Mouse (Mus musculus) spleen, adult 10 weeks (tissue): ENCODE results near the gene Commd6. TPM values are rescaled to one million over a fixed set of nuclear protein-coding genes. Genes with fewer than 3 reads are reported as not detected.

ENCODE experiments used
- polyA plus RNA-seq: library from polyadenylated mRNA; stranded (reverse); fragments of 350-450 nt; fragmentation: Illumina TruSeq; extraction: RNeasy Lipid Tissue Mini Kit (QIAGEN cat#74804); gene quantifications from one replicate; pipeline ENCODE4 v1.2.3, GENCODE M21; 2015; ENCODE audit warnings: low replicate concordance; ENCODE audit not compliant: insufficient read depth

Gene Commd6
- polyA plus RNA-seq: 72.4 TPM

DNA sequence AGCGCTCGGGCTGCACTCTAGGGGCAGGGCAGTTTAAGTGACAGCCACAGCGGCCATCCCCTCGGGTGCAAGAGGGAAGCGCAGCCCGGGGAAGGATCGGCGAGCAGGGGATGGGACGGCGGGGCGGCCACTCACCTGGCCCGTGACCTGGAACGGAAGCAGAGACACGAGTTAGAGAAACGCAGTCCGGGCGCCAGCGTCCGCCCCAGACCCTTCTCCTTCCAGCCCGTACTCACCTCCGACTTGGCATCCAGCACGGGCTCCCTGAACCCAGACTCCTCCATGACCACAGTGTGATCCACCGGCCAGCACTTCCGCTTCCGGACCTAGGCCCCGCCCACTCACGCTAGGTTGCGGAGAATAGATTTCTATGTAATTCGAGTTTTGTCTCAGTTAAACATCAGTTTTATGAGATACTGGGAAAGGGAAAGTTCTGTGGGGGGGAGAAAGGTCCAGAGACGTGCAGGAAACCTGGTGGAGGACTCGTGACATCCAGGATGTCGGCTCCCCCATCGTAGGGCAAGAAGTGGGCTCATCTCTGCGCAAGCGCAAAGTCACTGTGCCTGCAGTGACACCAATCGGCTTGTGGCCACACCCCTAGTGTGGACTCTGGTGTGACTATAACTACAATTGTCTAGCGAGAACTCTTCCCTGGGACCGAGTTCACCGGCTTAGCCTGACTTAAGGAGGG lies at the start of gene Commd6:
Gene Commd6, minus strand, starts transcription at position 534 of the 691 bp plus-strand sequence.

DNA sequence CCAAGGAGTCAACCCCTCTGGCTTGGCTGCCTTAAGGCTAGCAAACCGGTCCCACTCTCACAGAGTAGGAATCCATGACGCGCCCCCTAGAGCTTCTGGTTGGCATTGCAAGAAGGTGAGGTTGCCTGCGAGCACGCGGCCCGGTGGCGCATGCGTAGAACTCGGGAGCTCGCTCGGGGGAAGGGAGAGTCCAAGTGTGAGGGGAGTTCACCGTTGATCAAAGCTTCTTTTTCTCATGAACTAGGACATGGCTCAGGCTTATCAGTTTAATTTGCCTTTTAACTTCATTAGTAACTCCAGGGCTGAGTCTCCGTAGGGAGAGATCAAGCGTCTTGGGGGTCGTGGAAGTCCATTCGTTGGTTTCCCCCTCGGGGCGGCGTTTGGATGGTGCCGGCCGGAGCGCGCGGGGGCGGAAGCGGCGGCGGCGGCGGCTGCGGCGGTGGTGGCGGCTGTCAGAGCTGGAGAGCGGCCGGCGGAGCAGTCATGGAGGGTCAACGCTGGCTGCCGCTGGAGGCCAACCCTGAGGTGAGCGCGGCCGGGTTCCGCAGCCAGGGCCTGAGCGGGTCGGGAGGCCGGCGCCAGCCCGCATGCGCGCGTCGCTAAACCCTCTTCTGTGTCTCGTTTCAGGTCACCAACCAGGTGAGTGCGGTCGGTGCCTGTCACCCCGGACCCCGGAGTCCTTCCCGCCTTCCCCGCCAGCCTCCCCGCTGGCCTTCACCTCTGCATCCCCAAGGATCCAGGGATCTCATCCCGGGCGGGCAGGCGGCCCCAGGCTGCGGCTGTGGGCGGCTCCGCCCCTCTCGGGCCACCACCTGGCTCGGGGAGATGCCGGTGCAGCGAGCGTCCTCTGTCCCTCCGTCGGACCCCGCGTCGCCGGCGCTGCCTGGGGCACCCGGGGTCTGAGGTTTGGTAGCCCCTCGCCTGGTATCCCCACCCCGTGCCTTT lies 13.4 kb upstream of the Commd6 start, which contains the start of gene Uchl3:
Gene Uchl3, plus strand, starts transcription at position 387 of the 945 bp plus-strand sequence.

DNA sequence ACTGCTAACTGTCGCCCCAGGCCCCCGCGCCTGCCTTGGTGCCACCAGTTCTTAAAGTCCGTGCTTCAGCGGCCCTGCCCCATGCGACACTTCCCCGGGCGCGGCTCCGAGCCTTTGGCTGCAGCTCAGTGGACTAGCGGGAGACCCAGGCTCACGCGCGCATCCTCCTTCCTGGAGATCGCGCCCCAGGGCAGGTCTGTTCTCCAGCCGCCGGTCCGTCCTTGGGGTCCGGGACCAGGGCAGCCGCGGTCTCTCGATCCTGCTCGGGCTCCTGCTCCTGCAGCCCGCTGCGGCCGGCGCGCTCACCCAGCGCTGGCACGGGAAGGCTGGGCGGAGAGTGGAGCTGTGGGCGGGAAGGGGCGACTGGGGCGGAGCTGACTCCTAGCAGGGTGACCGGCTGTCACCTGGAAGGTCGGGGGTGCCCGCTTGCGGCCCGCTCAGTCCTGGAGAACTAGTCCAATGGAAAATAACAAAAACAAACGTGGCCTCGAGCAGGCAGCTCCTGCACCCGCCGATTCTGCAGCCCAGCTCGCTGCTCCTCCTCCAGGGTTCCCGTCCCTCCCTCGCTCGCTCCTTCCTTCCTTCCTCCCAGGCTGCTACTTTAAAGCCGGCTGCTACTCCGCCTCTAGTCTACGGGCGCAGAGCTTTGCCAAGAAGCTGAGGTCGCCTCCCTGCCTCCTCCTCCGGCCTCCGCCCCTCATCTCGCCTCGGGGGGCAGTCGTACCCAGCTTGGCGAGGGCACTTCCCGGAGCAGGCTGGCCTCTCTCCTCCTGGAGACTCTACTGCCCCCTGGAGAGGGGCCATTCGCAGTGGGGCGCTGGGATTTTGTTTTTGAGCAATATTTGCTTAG lies 31.7 kb downstream of the Commd6 start, which contains the start of gene Tbc1d4:
Gene Tbc1d4, minus strand, starts transcription at position 673 of the 850 bp plus-strand sequence.

Other genes with a start within 250 kb of the Commd6 start
- gene Tbc1d4, start 31.5 kb downstream of the Commd6 start, polyA plus RNA-seq: 62.0 TPM
- 104 TPM for gene Uchl3, start 13.3 kb upstream of the Commd6 start, polyA plus RNA-seq
- gene Gm9922, start 89.1 kb upstream of the Commd6 start, polyA plus RNA-seq: not detected
- gene Lmo7, start 89.3 kb upstream of the Commd6 start, polyA plus RNA-seq: 3.5 TPM